Mouse (Mus musculus) G1E (cell line): ENCODE measurements at regions not wholly inside any gene's neighbourhood (a gene's known extent, or its start where the extent isn't known, plus 50 kb on each side); places are given as distances from the start of the nearest gene placed in this dataset.

ENCODE experiments used
- CTCF ChIP-seq: IDR thresholded peaks from 2 replicates; pipeline ENCODE4 v1.5.1; 2012; ENCODE audit warnings: low read depth, low read length, inconsistent platforms, mixed read lengths
- GATA1 ChIP-seq: IDR thresholded peaks from 2 replicates; pipeline ENCODE4 v1.6.1; 2012; ENCODE audit warnings: borderline replicate concordance, low read length, inconsistent platforms, mixed read lengths
- GATA2 ChIP-seq: IDR thresholded peaks from 2 replicates; pipeline ENCODE4 v1.6.1; 2012; ENCODE audit warnings: low read depth, low read length, inconsistent platforms, borderline replicate concordance
- POLR2AphosphoS5 ChIP-seq: IDR thresholded peaks from 2 replicates; pipeline ENCODE4 v1.6.1; 2012; ENCODE audit warnings: low read depth, low read length, inconsistent platforms; ENCODE audit not compliant: insufficient replicate concordance
- TAL1 ChIP-seq: conservative IDR thresholded peaks from 2 replicates; pipeline ENCODE4 v1.6.1; 2012; ENCODE audit warnings: low read depth, low read length, inconsistent platforms, mixed read lengths

DNA sequence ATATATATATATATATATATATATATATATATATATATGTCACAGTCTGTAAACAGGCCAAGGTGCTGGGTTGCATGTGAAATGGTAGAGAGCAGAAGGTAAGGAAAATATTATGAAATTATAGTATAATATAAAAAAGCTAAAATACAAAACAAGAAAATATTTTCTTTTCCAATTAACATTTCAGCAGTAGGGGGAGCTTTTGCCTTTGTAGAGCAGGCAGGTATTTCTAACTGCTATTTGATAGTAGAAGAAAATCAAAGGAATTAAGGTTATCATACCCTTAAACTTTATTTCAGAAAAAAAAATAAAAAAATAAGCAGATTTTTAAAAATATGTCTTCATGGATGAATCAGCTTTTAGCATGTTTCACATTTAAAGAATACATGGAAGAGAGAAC lies 879.1 kb upstream of the Cdh18 start:
- TF ChIP-seq CTCF (no peak), POLR2AphosphoS5 (no peak), TAL1 (no peak), GATA1 (no peak), GATA2 (no peak)
